Mouse (Mus musculus): ENCODE results near the gene Kif16b. TPM values are rescaled to one million over a fixed set of nuclear protein-coding genes. Genes with fewer than 3 reads are reported as not detected.

The Kif16b gene
- total and polyA plus RNA-seq, 2 experiments from 2014 or later = 2.7 to 11.5 TPM

DNA sequence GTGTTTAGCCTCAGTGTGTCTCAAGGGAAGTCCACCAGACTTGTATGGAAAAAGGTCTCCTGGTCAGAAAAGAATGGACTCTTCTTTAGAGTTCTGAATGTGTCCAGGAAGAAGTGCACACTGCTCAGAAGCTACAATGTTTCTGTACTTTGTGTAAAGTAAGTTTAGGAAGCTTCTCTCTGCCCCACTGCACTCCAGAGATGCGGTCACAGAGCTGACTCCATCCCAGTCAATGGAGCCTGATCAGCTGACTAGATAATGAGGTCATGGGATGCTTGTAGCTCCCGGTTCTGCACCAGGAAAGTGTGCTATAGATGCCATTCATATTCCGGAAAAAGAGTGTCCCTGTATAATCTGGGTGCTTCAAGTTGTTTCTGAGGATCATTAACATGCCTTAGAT, 7.9 kb upstream of the Kif16b start:
- WGBS = 75% methylated on average over 3 of the region's 3 CpGs

DNA sequence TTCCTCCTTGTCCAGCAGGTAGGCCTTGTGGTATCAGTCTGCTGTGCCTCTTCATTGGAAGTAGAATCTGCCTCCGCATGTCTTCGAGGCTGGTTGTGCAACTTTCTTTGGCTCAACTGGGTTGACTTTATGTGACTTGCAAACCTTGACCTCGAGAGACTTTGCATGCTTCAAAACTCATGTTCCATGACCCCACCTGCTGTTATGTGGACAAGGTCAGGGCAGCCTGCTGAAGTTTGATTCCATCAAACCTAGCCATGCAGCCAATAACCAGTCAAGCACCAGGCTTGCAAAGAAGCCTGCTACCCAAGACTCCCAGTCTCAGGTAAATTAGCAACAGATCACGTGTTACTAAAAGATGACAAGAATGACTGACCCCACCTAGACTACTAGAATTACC, 5.7 kb upstream of the Kif16b start:
- Histone ChIP-seq H3K36me3 (ENCODE audit: insufficient read depth, low read length) (no peaks in the 10 kb centered on the region), H3K9ac (replicated peaks; ENCODE audit: low read length, poor library complexity, severe bottlenecking) (no peak overlapping the region), H3K9me3 (ENCODE audit: low read length) (no peaks in the 10 kb centered on the region), H3K27me3 (ENCODE audit: insufficient read depth, low read length) (no peaks in the 10 kb centered on the region), H3K4me2 (ENCODE audit: low read depth, low read length, poor library complexity, severe bottlenecking) (no peak overlapping the region), H3K4me3 (ENCODE audit: low read depth, low read length) (no peak overlapping the region), H3K4me1 (ENCODE audit: insufficient read depth, low read length) (no peaks in the 10 kb centered on the region), H3K27ac (ENCODE audit: low read depth, low read length) (no peak overlapping the region)
- ATAC-seq (ENCODE audit: low FRiP score) (no peak), DNase-seq (ENCODE audit: low spot score) (no peak)
- no peak for TF ChIP-seq CTCF (IDR thresholded peaks at IDR 0.05)
- 90% methylated on average over 4 of the region's 4 CpGs for WGBS

More for the DNA sequence above, 7.9 kb upstream of the Kif16b start:
- Histone ChIP-seq H3K36me3 (ENCODE audit: insufficient read depth, low read length) (no peaks in the 10 kb centered on the region), H3K4me1 (ENCODE audit: insufficient read depth, low read length) (no peaks in the 10 kb centered on the region), H3K27ac (ENCODE audit: low read depth, low read length) (no peak overlapping the region), H3K27me3 (ENCODE audit: insufficient read depth, low read length) (no peaks in the 10 kb centered on the region), H3K9me3 (ENCODE audit: low read length) (no peaks in the 10 kb centered on the region), H3K9ac (replicated peaks; ENCODE audit: low read length, poor library complexity, severe bottlenecking) (no peak overlapping the region), H3K4me3 (ENCODE audit: low read depth, low read length) (no peak overlapping the region), H3K4me2 (ENCODE audit: low read depth, low read length, poor library complexity, severe bottlenecking) (no peak overlapping the region)
- ATAC-seq (ENCODE audit: low FRiP score) = no peak
- TF ChIP-seq CTCF (IDR thresholded peaks at IDR 0.05) = no peak
- DNase-seq (ENCODE audit: low spot score) = no peak

DNA sequence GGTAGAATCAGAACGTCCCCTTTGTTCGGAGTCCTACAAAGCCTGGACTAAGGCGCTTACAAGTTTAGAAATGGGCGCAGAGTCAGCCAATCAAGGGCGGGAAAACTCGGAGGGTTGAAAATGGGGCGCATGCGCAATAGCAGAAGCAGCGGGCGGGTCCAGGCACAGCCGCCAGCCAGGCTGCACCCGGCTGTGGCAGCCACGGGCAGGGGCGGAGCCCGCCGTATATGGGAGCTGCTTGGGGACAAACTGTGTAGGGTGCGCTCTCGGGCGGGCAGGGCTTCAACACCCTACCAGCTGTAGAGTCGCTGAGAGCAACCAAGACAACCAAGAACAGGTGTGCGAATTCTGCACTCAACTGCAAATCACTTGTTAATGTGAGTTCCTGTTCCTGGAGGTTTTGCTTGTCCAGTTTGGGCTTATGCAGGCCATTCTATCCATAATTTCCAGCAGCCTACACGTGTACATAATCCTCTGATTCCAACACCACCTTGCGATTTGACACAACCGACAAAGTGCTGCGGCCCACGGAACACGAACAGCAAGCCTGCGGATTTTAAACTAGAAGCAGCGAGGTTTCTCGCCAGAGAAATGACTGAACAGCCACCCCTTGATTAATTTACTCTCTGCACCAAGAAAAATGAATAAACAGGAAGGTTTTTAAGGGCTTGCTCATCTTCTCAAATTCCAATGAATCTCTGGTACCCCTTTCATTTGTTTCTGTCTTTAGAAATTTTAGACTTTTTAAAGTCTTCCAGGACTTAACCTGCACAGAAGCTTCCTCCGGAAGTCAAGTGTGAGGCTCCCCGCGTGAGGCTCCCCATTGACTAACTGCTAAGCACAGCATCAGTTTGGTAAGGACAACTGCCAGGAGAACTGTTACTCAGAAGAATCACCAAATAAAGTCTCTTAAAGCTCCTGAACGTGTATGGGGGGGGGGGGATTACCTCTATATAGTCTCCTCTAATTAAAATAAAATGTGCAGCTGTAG, 1.9 kb upstream of the Kif16b start:
- Histone ChIP-seq H3K4me3 (ENCODE audit: low read depth, low read length) (peak overlapping the region; percentile 46), H3K9ac (replicated peaks; ENCODE audit: low read length, poor library complexity, severe bottlenecking) (peak overlapping the region; percentile 46), H3K4me2 (ENCODE audit: low read depth, low read length, poor library complexity, severe bottlenecking) (peak overlapping the region; percentile 72), H3K27ac (ENCODE audit: low read depth, low read length) (0 out of 2 replicates have a peak overlapping the region, but pooled peaks have one; percentile 1), H3K9me3 (ENCODE audit: low read length) (no peaks in the 10 kb centered on the region), H3K36me3 (ENCODE audit: insufficient read depth, low read length) (no peaks in the 10 kb centered on the region), H3K4me1 (ENCODE audit: insufficient read depth, low read length) (peaks cover 3% of the 10 kb centered on the region; the same call in 1 of the 2 replicates), H3K27me3 (ENCODE audit: insufficient read depth, low read length) (no peaks in the 10 kb centered on the region)
- DNase-seq (ENCODE audit: low spot score) (peak; percentile 95), ATAC-seq (ENCODE audit: low FRiP score) (peak; percentile 92)
- WGBS = 4% methylated on average over 34 of the region's 34 CpGs
- TF ChIP-seq CTCF (IDR thresholded peaks at IDR 0.05) = no peak; the same call in 1 of the 2 replicates

DNA sequence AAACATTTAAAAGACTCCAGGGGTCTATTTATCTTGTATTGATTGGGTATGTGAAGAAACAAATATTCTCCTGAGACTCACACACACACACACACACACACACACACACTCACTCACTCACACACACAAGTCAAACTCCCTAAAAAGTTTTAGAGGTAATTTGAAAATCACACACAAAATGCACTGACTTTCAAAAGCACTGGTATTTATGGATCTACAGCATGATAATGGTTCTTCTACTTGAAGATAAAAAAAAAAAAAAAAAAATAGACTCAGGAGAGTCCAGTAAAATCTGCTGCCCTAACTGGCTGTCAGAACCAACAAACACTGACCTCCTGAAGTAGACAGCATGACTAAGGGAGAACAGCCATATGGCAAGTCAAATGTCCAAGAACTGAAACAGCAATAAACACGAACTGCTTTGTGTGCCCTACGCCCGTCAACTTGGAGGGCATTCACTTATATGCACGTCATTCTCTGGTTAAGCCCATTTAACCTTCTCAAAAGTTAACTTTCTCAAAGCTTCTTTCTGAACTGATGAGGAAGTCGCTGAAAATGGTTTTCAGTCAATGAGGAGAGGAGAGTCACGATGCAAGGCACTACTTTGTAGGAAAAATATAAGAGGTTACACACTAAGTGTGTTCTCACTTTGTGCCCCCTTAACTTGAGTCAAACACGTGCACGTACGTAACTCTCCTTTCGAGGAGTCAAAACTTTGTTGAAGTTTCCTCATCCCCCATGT, 1.0 kb downstream of the Kif16b start:
- Histone ChIP-seq H3K4me3 (ENCODE audit: low read depth, low read length) (peak overlapping the region; percentile 81), H3K9me3 (ENCODE audit: low read length) (no peaks in the 10 kb centered on the region), H3K4me2 (ENCODE audit: low read depth, low read length, poor library complexity, severe bottlenecking) (peak overlapping the region; percentile 91), H3K27ac (ENCODE audit: low read depth, low read length) (no peak overlapping the region), H3K9ac (replicated peaks; ENCODE audit: low read length, poor library complexity, severe bottlenecking) (no peak overlapping the region), H3K27me3 (ENCODE audit: insufficient read depth, low read length) (no peaks in the 10 kb centered on the region), H3K36me3 (ENCODE audit: insufficient read depth, low read length) (no peaks in the 10 kb centered on the region), H3K4me1 (ENCODE audit: insufficient read depth, low read length) (peaks cover 3% of the 10 kb centered on the region; the same call in 1 of the 2 replicates)
- no peak for DNase-seq (ENCODE audit: low spot score)
- no peak for TF ChIP-seq CTCF (IDR thresholded peaks at IDR 0.05)
- 55% methylated on average over 10 of the region's 10 CpGs for WGBS
- no peak for ATAC-seq (ENCODE audit: low FRiP score)

DNA sequence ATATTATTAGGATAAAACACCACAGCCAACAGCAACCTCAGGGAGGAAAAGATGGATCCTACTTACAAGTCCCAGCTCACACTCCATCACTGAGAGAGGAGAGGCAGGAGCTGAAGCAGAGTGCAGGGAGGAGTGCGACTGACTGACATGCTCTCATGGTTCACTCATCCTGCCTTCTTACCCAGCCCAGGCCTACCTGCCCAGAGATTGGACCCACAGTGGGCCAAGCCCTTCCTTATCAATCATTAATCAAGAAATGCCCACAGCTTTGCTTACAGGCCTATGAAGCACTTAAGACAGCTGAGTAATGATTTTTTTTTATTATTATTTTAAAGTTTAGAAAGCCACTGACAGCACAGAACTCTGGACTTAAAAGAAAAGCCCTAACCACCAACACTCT, 7.6 kb downstream of the Kif16b start:
- ATAC-seq (ENCODE audit: low FRiP score) (no peak), DNase-seq (ENCODE audit: low spot score) (no peak)
- Histone ChIP-seq H3K4me3 (ENCODE audit: low read depth, low read length) (no peak overlapping the region), H3K9ac (replicated peaks; ENCODE audit: low read length, poor library complexity, severe bottlenecking) (no peak overlapping the region), H3K4me2 (ENCODE audit: low read depth, low read length, poor library complexity, severe bottlenecking) (no peak overlapping the region), H3K9me3 (ENCODE audit: low read length) (no peaks in the 10 kb centered on the region), H3K36me3 (ENCODE audit: insufficient read depth, low read length) (no peaks in the 10 kb centered on the region), H3K4me1 (ENCODE audit: insufficient read depth, low read length) (no peaks in the 10 kb centered on the region), H3K27ac (ENCODE audit: low read depth, low read length) (no peak overlapping the region), H3K27me3 (ENCODE audit: insufficient read depth, low read length) (no peaks in the 10 kb centered on the region)
- 77% methylated on average over 1 of the region's 1 CpGs for WGBS
- no peak for TF ChIP-seq CTCF (IDR thresholded peaks at IDR 0.05)

All from midbrain, postnatal 0 days (tissue).